9 mouse cellular contexts compared by ENCODE assay signal in genomic region chr17:27165054-27165773, GRCm38 (mm10). TPM values are rescaled to one million over a fixed set of nuclear protein-coding genes. Genes with fewer than 3 reads are reported as not detected.
DNase-seq lines count a peak whose midpoint lies in the region; ATAC-seq and TF ChIP-seq lines count a peak whose summit lies in the region.
"Had no signal": no experiment of that assay in that cellular context is flagged by ENCODE, and none has a peak within 500 bp of the region (broad histone marks: within the 10 kb centered on the region; RNA-seq: fewer than 3 reads in every experiment).

No protein-coding gene starts in this region.

- H3K4me1 ChIP-seq in kidney, adult 2 months (ENCODE audit: control insufficient read depth, insufficient read depth, low read length): no peaks in the 10 kb centered on the region
- no peaks in the 10 kb centered on the region for H3K4me1 ChIP-seq in kidney, embryonic 15.5 days
- no peaks in the 10 kb centered on the region for H3K4me1 ChIP-seq in intestine, postnatal 0 days (replicated peaks; ENCODE audit: control insufficient read depth, insufficient read depth, low read length)
- H3K4me1 ChIP-seq in lung, postnatal 0 days (ENCODE audit: insufficient read depth, low read depth, low read length): no peaks in the 10 kb centered on the region
- no peaks in the 10 kb centered on the region for H3K4me1 ChIP-seq in small intestine, adult 2 months (ENCODE audit: control insufficient read depth, insufficient read depth, insufficient read length, low read length)

- H3K9ac ChIP-seq in kidney, embryonic 15.5 days: no peak overlapping the region
- H3K9ac ChIP-seq in intestine, postnatal 0 days (ENCODE audit: low read depth, low read length): no peak overlapping the region
- no peak overlapping the region for H3K9ac ChIP-seq in lung, postnatal 0 days (replicated peaks; ENCODE audit: low read depth)
- H3K9ac ChIP-seq: embryonic facial prominence, embryonic 13.5 days had no signal

- H3K36me3 ChIP-seq in kidney, adult 2 months (ENCODE audit: control insufficient read depth, insufficient read depth, low read length): no peaks in the 10 kb centered on the region
- H3K36me3 ChIP-seq in kidney, embryonic 15.5 days: no peaks in the 10 kb centered on the region
- H3K36me3 ChIP-seq in intestine, postnatal 0 days (ENCODE audit: control insufficient read depth, insufficient read depth): no peaks in the 10 kb centered on the region
- H3K36me3 ChIP-seq in lung, postnatal 0 days (ENCODE audit: insufficient read depth, low read length): no peaks in the 10 kb centered on the region
- H3K36me3 ChIP-seq in small intestine, adult 2 months (ENCODE audit: control insufficient read depth, insufficient read depth, low read length): no peaks in the 10 kb centered on the region
- H3K36me3 ChIP-seq: embryonic facial prominence, embryonic 13.5 days had no signal

- no peak overlapping the region for H3K4me2 ChIP-seq in kidney, embryonic 15.5 days
- no peak overlapping the region for H3K4me2 ChIP-seq in intestine, postnatal 0 days (replicated peaks; ENCODE audit: low read depth)
- H3K4me2 ChIP-seq in lung, postnatal 0 days (replicated peaks; ENCODE audit: low read depth, low read length): no peak overlapping the region
- H3K4me2 ChIP-seq: embryonic facial prominence, embryonic 13.5 days had no signal

- H3K9me3 ChIP-seq in kidney, embryonic 15.5 days (replicated peaks): no peaks in the 10 kb centered on the region
- no peaks in the 10 kb centered on the region for H3K9me3 ChIP-seq in intestine, postnatal 0 days (ENCODE audit: control insufficient read depth)
- no peaks in the 10 kb centered on the region for H3K9me3 ChIP-seq in lung, postnatal 0 days (ENCODE audit: low read length)
- H3K9me3 ChIP-seq: embryonic facial prominence, embryonic 13.5 days had no signal

- no peak for DNase-seq in kidney, adult 2 months
- DNase-seq in Muller cell, postnatal 12 days (ENCODE audit: inconsistent ontology term): peak; percentile 53
- DNase-seq in cerebellum, postnatal 25 days: peak; percentile 78 to 82
- DNase-seq in lung, postnatal 0 days (ENCODE audit: low spot score): peak; percentile 20
- no peak for DNase-seq in thymus, postnatal 10 days (ENCODE audit: low spot score in 2 of 2)

- H3K4me3 ChIP-seq in kidney, adult 2 months (ENCODE audit: insufficient read depth, low read depth, low read length): no peak overlapping the region
- H3K4me3 ChIP-seq in kidney, embryonic 15.5 days (replicated peaks): no peak overlapping the region
- H3K4me3 ChIP-seq in intestine, postnatal 0 days (ENCODE audit: low read depth, low read length): no peak overlapping the region
- no peak overlapping the region for H3K4me3 ChIP-seq in lung, postnatal 0 days (ENCODE audit: low read depth, low read length)
- no peak overlapping the region for H3K4me3 ChIP-seq in small intestine, adult 2 months (ENCODE audit: low read depth, low read length)
- H3K4me3 ChIP-seq: embryonic facial prominence, embryonic 13.5 days had no signal

- H3K27me3 ChIP-seq in kidney, adult 2 months (replicated peaks; ENCODE audit: control insufficient read depth, insufficient read depth, low read length): no peaks in the 10 kb centered on the region
- peaks cover 9% of the 10 kb centered on the region; the same call in 1 of the 2 replicates for H3K27me3 ChIP-seq in kidney, embryonic 15.5 days
- no peaks in the 10 kb centered on the region for H3K27me3 ChIP-seq in intestine, postnatal 0 days (replicated peaks; ENCODE audit: control insufficient read depth, insufficient read depth, low read length)
- H3K27me3 ChIP-seq in lung, postnatal 0 days (replicated peaks; ENCODE audit: insufficient read depth, low read length): no peaks in the 10 kb centered on the region
- no peaks in the 10 kb centered on the region for H3K27me3 ChIP-seq in small intestine, adult 2 months (ENCODE audit: control insufficient read depth, insufficient read depth, low read length)
- H3K27me3 ChIP-seq: embryonic facial prominence, embryonic 13.5 days had no signal

- TF ChIP-seq CTCF in kidney, adult 2 months (conservative IDR thresholded peaks at IDR 0.05; ENCODE audit: insufficient read depth, insufficient read length, low read depth, low read length): peak; percentile 67; the same call in 1 of the 2 replicates
- peak; percentile 79 for TF ChIP-seq CTCF in intestine, postnatal 0 days (IDR thresholded peaks at IDR 0.05; ENCODE audit: low read depth)
- peak; percentile 72 for TF ChIP-seq CTCF in lung, postnatal 0 days (IDR thresholded peaks at IDR 0.05)
- peak; percentile 44; the same call in 1 of the 2 replicates for TF ChIP-seq CTCF in small intestine, adult 2 months (IDR thresholded peaks at IDR 0.05; ENCODE audit: extremely low read depth, insufficient read length, insufficient replicate concordance, low read depth, low read length)

- TF ChIP-seq POLR2A in kidney, adult 2 months (IDR thresholded peaks at IDR 0.05; ENCODE audit: low read depth, low read length): no peak
- no peak for TF ChIP-seq POLR2A in small intestine, adult 2 months (IDR thresholded peaks at IDR 0.05; ENCODE audit: low read depth, low read length)

- 63% methylated on average over 8 of the region's 8 CpGs for WGBS in kidney, adult 2 months
- WGBS in kidney, embryonic 15.5 days: 51% methylated on average over 8 of the region's 8 CpGs
- 26% methylated on average over 8 of the region's 8 CpGs for WGBS in intestine, postnatal 0 days
- WGBS in lung, postnatal 0 days: 59% methylated on average over 8 of the region's 8 CpGs
- WGBS in small intestine, adult 2 months: 25% methylated on average over 8 of the region's 8 CpGs

- no peak for TF ChIP-seq EP300 in lung, postnatal 0 days (IDR thresholded peaks at IDR 0.05)

- ATAC-seq in kidney, embryonic 15.5 days (replicated peaks; ENCODE audit: low FRiP score): no peak
- peak; percentile 54 for ATAC-seq in intestine, postnatal 0 days
- ATAC-seq in lung, postnatal 0 days: no peak; the same call in 1 of the 2 replicates

- H3K27ac ChIP-seq in kidney, adult 2 months (ENCODE audit: insufficient read depth, low read depth, low read length): no peak overlapping the region
- H3K27ac ChIP-seq in kidney, embryonic 15.5 days: no peak overlapping the region
- no peak overlapping the region for H3K27ac ChIP-seq in intestine, postnatal 0 days (ENCODE audit: low read depth, low read length)
- H3K27ac ChIP-seq in lung, postnatal 0 days (ENCODE audit: low read length): no peak overlapping the region
- no peak overlapping the region for H3K27ac ChIP-seq in small intestine, adult 2 months (ENCODE audit: insufficient read depth, low read depth, low read length)
- H3K27ac ChIP-seq: embryonic facial prominence, embryonic 13.5 days had no signal

RNA-seq across cellular contexts. Expression of gene Ip6k3, which starts 2.4 kb away (rescaled TPM):
- polyA plus RNA-seq in kidney, adult 2 months (2012; rRNA removed): 0.79 and 1.1 TPM in 2 replicates
- polyA plus RNA-seq in kidney, embryonic 15.5 days (2015; fragmentation: Nextera tagmentation; extraction: Ambion mirVana): 0.10 and 0.27 TPM in 2 replicates
- not detected in 2 replicates for polyA plus RNA-seq in intestine, postnatal 0 days (2015; fragmentation: Nextera tagmentation; extraction: Ambion mirVana)
- 0.75 and 0.91 TPM in 2 replicates for polyA plus RNA-seq in lung, postnatal 0 days (2015; fragmentation: Nextera tagmentation; extraction: Ambion mirVana)
- 0.08 TPM in 1 of 2 replicates, not detected in the other for polyA plus RNA-seq in small intestine, adult 2 months (2012; rRNA removed)

RNA-seq across cellular contexts. Expression of gene Uqcc2, which starts 31.5 kb away (rescaled TPM):
- 208 and 218 TPM in 2 replicates for polyA plus RNA-seq in kidney, adult 2 months (2012; rRNA removed)
- polyA plus RNA-seq in kidney, embryonic 15.5 days (2015; fragmentation: Nextera tagmentation; extraction: Ambion mirVana): 297 and 300 TPM in 2 replicates
- 190 and 206 TPM in 2 replicates for polyA plus RNA-seq in intestine, postnatal 0 days (2015; fragmentation: Nextera tagmentation; extraction: Ambion mirVana)
- polyA plus RNA-seq in lung, postnatal 0 days (2015; fragmentation: Nextera tagmentation; extraction: Ambion mirVana): 155 and 176 TPM in 2 replicates
- 103 and 126 TPM in 2 replicates for polyA plus RNA-seq in small intestine, adult 2 months (2012; rRNA removed)

RNA-seq across cellular contexts. Expression of gene Lemd2, which starts 39.1 kb away (rescaled TPM):
- polyA plus RNA-seq in kidney, adult 2 months (2012; rRNA removed): 48.4 and 64.4 TPM in 2 replicates
- polyA plus RNA-seq in kidney, embryonic 15.5 days (2015; fragmentation: Nextera tagmentation; extraction: Ambion mirVana): 13.3 and 16.7 TPM in 2 replicates
- polyA plus RNA-seq in intestine, postnatal 0 days (2015; fragmentation: Nextera tagmentation; extraction: Ambion mirVana): 9.9 and 10.1 TPM in 2 replicates
- polyA plus RNA-seq in lung, postnatal 0 days (2015; fragmentation: Nextera tagmentation; extraction: Ambion mirVana): 13.2 and 13.9 TPM in 2 replicates
- 46.6 and 92.0 TPM in 2 replicates for polyA plus RNA-seq in small intestine, adult 2 months (2012; rRNA removed)

Comparison
In these comparisons a context has a peak if more than half of its experiments do, and no peak if none do; other contexts are left out.
1. DNase-seq: peak in Muller cell, postnatal 12 days (single experiment), cerebellum, postnatal 25 days (2 of 2) and lung, postnatal 0 days (single experiment); none in kidney, adult 2 months (single experiment) and thymus, postnatal 10 days (0 of 2).
2. Peak in every context shown above with its lines, with median percentiles within 50 percentile points of each other: CTCF ChIP-seq.